Mouse (Mus musculus): ENCODE data around the gene Tmem259. TPM values are rescaled to one million over a fixed set of nuclear protein-coding genes. Genes with fewer than 3 reads are reported as not detected.
A peak's percentile ranks its signal among the peaks of the same experiment; 100 is the strongest.
"Not testable (repeated sequence)": the region's sequence is repeated elsewhere in the genome, so short reads cannot be mapped to it uniquely, and the experiment has no call there.

The Tmem259 gene
- total RNA-seq, 2 experiments from 2014 or later, result 124 to 125 TPM

GRCm38 (mm10) chr10:79971183-79971497, 13.0 kb downstream of the Tmem259 start:
- intact Hi-C loops (cut with DNase I), result no loop called here
- DNase-seq, result no peak

GRCm38 (mm10) chr10:79970415-79971182, 13.5 kb downstream of the Tmem259 start, which contains the start of gene Grin3b:
Grin3b (plus strand) TSS chr10:79970715.
- no peak for DNase-seq
- intact Hi-C loops (cut with DNase I), result no loop called here

- no peak for DNase-seq
- intact Hi-C loops (cut with DNase I), result loop anchor here (10.0 kb wide), 2 partner anchors 166 to 276 kb away; partner anchors contain the start of genes Atp5d and Ndufs7
These were observed 15.0 kb downstream of the Tmem259 start for GRCm38 (mm10) chr10:79969124-79969568.

GRCm38 (mm10) chr10:79968181-79968580, 15.9 kb downstream of the Tmem259 start:
- intact Hi-C loops (cut with DNase I), result loop anchor here (10.0 kb wide), 2 partner anchors 167 to 277 kb away; partner anchors contain the start of genes Atp5d and Ndufs7

GRCm38 (mm10) chr10:79966886-79967400, 17.2 kb downstream of the Tmem259 start:
- DNase-seq, result peak; percentile 44 to 48
- intact Hi-C loops (cut with DNase I), result loop anchor here (10.0 kb wide), 2 partner anchors 168 to 278 kb away; partner anchors contain the start of genes Atp5d and Ndufs7

More at GRCm38 (mm10) chr10:79968181-79968580, 15.9 kb downstream of the Tmem259 start:
- no peak for DNase-seq

- intact Hi-C loops (cut with DNase I), result loop anchor here (10.0 kb wide), 2 partner anchors 169 to 279 kb away; partner anchors contain the start of genes Atp5d and Ndufs7
These were observed 18.8 kb downstream of the Tmem259 start for GRCm38 (mm10) chr10:79965325-79965724.

GRCm38 (mm10) chr10:79964727-79965126, 19.4 kb downstream of the Tmem259 start:
- intact Hi-C loops (cut with DNase I), result loop anchor here (10.0 kb wide), 2 partner anchors 170 to 280 kb away; partner anchors contain the start of genes Atp5d and Ndufs7
- no peak for DNase-seq

More at GRCm38 (mm10) chr10:79965325-79965724, 18.8 kb downstream of the Tmem259 start:
- DNase-seq, result no peak

GRCm38 (mm10) chr10:79960671-79961294, 23.3 kb downstream of the Tmem259 start:
- no peak for DNase-seq
- intact Hi-C loops (cut with DNase I), result loop anchor here (10.0 kb wide), 2 partner anchors 174 to 284 kb away; partner anchors contain the start of genes Atp5d and Ndufs7

- intact Hi-C loops (cut with DNase I), result loop anchor here (10.0 kb wide), 2 partner anchors 175 to 285 kb away; partner anchors contain the start of genes Atp5d and Ndufs7
- peak; percentile 99 for DNase-seq
These were observed 24.1 kb downstream of the Tmem259 start, which contains the start of gene Wdr18 for GRCm38 (mm10) chr10:79959847-79960601. Wdr18 (plus strand) TSS chr10:79960152.

GRCm38 (mm10) chr10:79959412-79959811, 24.7 kb downstream of the Tmem259 start:
- DNase-seq, result peak in 1 of 2 experiments; percentile 51
- intact Hi-C loops (cut with DNase I), result not testable (repeated sequence)

GRCm38 (mm10) chr10:79958140-79958816, 25.9 kb downstream of the Tmem259 start:
- intact Hi-C loops (cut with DNase I), result loop anchor here (1.0 kb wide), 1 partner anchor 33 kb away; no protein-coding TSS in a partner anchor

GRCm38 (mm10) chr10:79956643-79957154, 27.4 kb downstream of the Tmem259 start:
- intact Hi-C loops (cut with DNase I), result loop anchor here (2.0 kb wide), 2 partner anchors 64 to 122 kb away; no protein-coding TSS in a partner anchor
- no peak for DNase-seq

More at GRCm38 (mm10) chr10:79958140-79958816, 25.9 kb downstream of the Tmem259 start:
- peak; percentile 84 to 89 for DNase-seq

- no peak for DNase-seq
- intact Hi-C loops (cut with DNase I), result loop anchor here (2.0 kb wide), 2 partner anchors 63 to 121 kb away; no protein-coding TSS in a partner anchor
These were observed 28.4 kb downstream of the Tmem259 start for GRCm38 (mm10) chr10:79955691-79956090.

GRCm38 (mm10) chr10:79953946-79954345, 30.2 kb downstream of the Tmem259 start:
- DNase-seq, result peak; percentile 44 to 52

GRCm38 (mm10) chr10:79950661-79951060, 33.5 kb downstream of the Tmem259 start:
- intact Hi-C loops (cut with DNase I), result no loop called here
- DNase-seq, result no peak

More at GRCm38 (mm10) chr10:79953946-79954345, 30.2 kb downstream of the Tmem259 start:
- intact Hi-C loops (cut with DNase I), result no loop called here

GRCm38 (mm10) chr10:79949873-79950272, 34.3 kb downstream of the Tmem259 start:
- DNase-seq, result no peak
- intact Hi-C loops (cut with DNase I), result no loop called here

GRCm38 (mm10) chr10:79947502-79947901, 36.6 kb downstream of the Tmem259 start:
- no peak for DNase-seq
- intact Hi-C loops (cut with DNase I), result no loop called here

GRCm38 (mm10) chr10:79946752-79947322, 37.3 kb downstream of the Tmem259 start:
- DNase-seq, result no peak
- intact Hi-C loops (cut with DNase I), result no loop called here

Measured in heart, postnatal 14 days (tissue).